Mouse (Mus musculus) heart, embryonic 11.5 days (tissue): ENCODE measurements around the gene 6820408C15Rik. TPM values are rescaled to one million over a fixed set of nuclear protein-coding genes. Genes with fewer than 3 reads are reported as not detected.

ENCODE experiments used
- ATAC-seq: fragments of 200-750 bp; cut with Nextera tagmentation; replicated peaks from 2 replicates; pipeline ENCODE4 v1.8.0; 2017; ENCODE audit warnings: moderate library complexity; ENCODE audit not compliant: insufficient number of reproducible peaks, low FRiP score, low TSS enrichment
- H3K27ac ChIP-seq: fragments of 300-500 bp; sonication (generic); 2 replicates; pipeline ENCODE4 v1.5.1; 2014; ENCODE audit warnings: mild to moderate bottlenecking, low read depth, low read length
- H3K27me3 ChIP-seq: fragments of 300-500 bp; sonication (generic); 2 replicates; pipeline ENCODE4 v1.6.1; 2014; ENCODE audit warnings: mild to moderate bottlenecking, low read length, mixed read lengths; ENCODE audit not compliant: control insufficient read depth, insufficient read depth
- H3K36me3 ChIP-seq: fragments of 300-500 bp; sonication (generic); 2 replicates; pipeline ENCODE4 v1.6.1; 2014; ENCODE audit warnings: mild to moderate bottlenecking, low read length, moderate library complexity, mixed read lengths; ENCODE audit not compliant: control insufficient read depth, insufficient read depth
- H3K4me1 ChIP-seq: fragments of 300-500 bp; sonication (generic); 2 replicates; pipeline ENCODE4 v1.6.1; 2014; ENCODE audit warnings: low read length; ENCODE audit not compliant: control insufficient read depth, insufficient read depth
- H3K4me2 ChIP-seq: fragments of 300-500 bp; sonication (generic); 2 replicates; pipeline ENCODE4 v1.6.1; 2014; ENCODE audit warnings: mild to moderate bottlenecking, moderate library complexity
- H3K4me3 ChIP-seq: fragments of 300-500 bp; sonication (generic); 2 replicates; pipeline ENCODE4 v1.5.1; 2014; ENCODE audit warnings: low read depth, low read length
- H3K9ac ChIP-seq: fragments of 300-500 bp; sonication (generic); 2 replicates; pipeline ENCODE4 v1.6.1; 2014; ENCODE audit warnings: mild to moderate bottlenecking, low read depth, low read length, moderate library complexity
- H3K9me3 ChIP-seq: fragments of 300-500 bp; sonication (generic); replicated peaks from 2 replicates; pipeline ENCODE4 v1.6.1; 2016; ENCODE audit warnings: low read length; ENCODE audit not compliant: control insufficient read depth
- WGBS: fragments of 180-500 bp; shearing (Covaris S2); extraction: QIAGEN DNeasy Blood & Tissue Kit; methylation state at CpG from one replicate; pipeline ENCODE4 v1.1.7; 2014; ENCODE audit not compliant: insufficient replicate concordance; 5-methylcytosine and 5-hydroxymethylcytosine counted together
- polyA plus RNA-seq: library from polyadenylated mRNA; unstranded; fragments of >200 nt; fragmentation: Nextera tagmentation; extraction: Ambion mirVana; gene quantifications from 2 replicates; pipeline ENCODE4 v1.2.1, GENCODE M21; 2014

Gene 6820408C15Rik
- polyA plus RNA-seq, 1 experiment from 2014 or later = 1.4 TPM

DNA sequence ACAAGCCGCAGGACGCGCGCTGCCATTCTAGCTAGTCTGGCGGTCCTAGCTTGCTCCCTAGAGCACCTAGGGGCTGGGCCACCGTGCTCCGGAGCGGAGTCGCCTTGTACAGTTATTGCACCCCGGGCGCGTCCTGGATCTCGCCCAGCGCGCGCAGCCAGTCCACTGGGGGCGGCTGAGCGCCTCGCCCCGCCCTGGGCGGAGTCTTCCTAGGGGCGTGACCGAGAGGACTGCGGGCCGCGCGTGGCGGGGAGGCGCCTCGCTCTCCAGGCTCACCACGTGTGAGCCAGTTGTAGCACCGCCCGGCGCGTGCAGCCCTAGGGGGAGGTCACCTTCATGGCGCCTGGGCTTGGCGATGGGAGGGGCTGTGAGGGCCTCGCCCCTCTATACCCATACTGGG is 16.7 kb upstream of the 6820408C15Rik start:
- H3K4me2 ChIP-seq = peak overlapping the region; percentile 90
- peak overlapping the region; percentile 73 for H3K4me3 ChIP-seq
- no peaks in the 10 kb centered on the region for H3K9me3 ChIP-seq
- H3K4me1 ChIP-seq = peaks cover 28% of the 10 kb centered on the region
- H3K27ac ChIP-seq = peak overlapping the region; percentile 99
- ATAC-seq = peak; percentile 87
- WGBS = under 1% methylated on average over 38 of the region's 38 CpGs
- no peaks in the 10 kb centered on the region for H3K36me3 ChIP-seq
- H3K27me3 ChIP-seq = no peaks in the 10 kb centered on the region
- peak overlapping the region; percentile 97 for H3K9ac ChIP-seq

DNA sequence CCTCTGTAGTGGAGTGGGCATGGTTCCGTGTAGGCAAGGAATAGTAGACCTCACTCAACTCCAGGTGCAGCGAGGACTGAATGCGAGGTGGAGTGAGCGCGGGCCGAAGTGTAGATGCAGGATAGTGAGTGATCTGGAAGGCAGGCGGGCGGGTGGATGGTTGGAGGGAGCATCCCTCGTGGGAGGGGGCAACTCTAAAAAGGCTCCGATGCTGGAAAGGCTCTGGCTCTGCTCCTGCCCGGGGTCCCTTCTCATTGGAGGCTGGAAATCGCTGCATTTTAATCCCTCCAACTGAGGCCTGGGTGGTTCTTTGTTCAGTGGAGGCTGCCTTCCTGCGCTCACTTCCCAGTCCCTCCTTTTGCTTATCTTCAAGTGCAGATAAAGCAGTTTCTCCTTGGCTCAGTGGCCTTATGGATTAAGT is 16.3 kb upstream of the 6820408C15Rik start:
- under 1% methylated on average over 13 of the region's 13 CpGs for WGBS
- no peaks in the 10 kb centered on the region for H3K9me3 ChIP-seq
- ATAC-seq = no peak; the same call in 1 of the 2 replicates
- H3K9ac ChIP-seq = peak overlapping the region; percentile 97
- peak overlapping the region; percentile 99 for H3K27ac ChIP-seq
- peak overlapping the region; percentile 90 for H3K4me2 ChIP-seq
- H3K4me1 ChIP-seq = peaks cover 24% of the 10 kb centered on the region
- H3K36me3 ChIP-seq = no peaks in the 10 kb centered on the region
- peak overlapping the region; percentile 73 for H3K4me3 ChIP-seq
- H3K27me3 ChIP-seq = no peaks in the 10 kb centered on the region

DNA sequence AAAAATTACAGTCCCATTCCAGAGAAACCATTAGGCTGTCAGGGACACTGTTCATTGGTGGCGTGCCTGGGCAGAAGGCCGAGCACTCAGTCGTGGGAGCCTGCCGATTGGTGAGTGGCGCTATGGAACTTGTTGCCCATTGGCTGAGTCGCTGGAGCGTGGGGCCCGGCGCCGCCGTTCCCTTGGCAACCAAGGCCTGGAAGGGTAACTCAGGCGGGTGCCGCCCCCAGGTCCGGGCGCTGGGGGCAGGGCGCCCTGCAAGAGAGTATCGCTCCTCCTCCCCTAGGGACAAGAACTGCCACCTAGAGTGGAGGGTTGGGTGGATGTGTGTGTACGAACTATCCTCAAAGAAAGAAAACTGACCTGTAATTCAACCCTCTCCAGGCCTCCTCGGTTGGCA is 9.3 kb upstream of the 6820408C15Rik start:
- Histone ChIP-seq H3K27ac (peak overlapping the region; percentile 54), H3K27me3 (no peaks in the 10 kb centered on the region), H3K4me2 (peak overlapping the region; percentile 81), H3K9ac (peak overlapping the region; percentile 68), H3K4me1 (peaks cover 18% of the 10 kb centered on the region), H3K36me3 (no peaks in the 10 kb centered on the region), H3K9me3 (no peaks in the 10 kb centered on the region), H3K4me3 (peak overlapping the region; percentile 46)
- WGBS = under 1% methylated on average over 19 of the region's 19 CpGs
- ATAC-seq = peak; percentile 96

DNA sequence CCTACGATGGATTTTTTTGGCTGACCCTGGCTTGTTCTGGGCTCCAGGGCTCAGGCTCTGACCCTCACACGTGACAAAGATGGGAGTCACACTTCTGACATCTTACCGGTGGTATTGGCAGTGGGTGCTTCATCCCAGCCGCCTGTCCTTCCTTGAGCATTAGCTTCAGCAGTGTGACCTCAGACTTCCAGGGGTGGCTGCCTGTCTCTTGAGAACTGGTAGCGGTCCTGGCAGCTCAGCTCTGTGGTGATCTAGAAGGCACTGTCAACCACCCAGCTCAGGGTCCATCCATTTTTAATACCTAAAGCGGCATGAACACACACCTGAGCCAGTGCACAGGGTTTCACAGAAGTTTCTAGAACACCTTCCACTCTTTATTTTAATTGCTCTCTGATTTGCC is 5.6 kb upstream of the 6820408C15Rik start:
- no peak overlapping the region for H3K9ac ChIP-seq
- ATAC-seq = no peak
- H3K4me1 ChIP-seq = peaks cover 28% of the 10 kb centered on the region
- H3K27ac ChIP-seq = peak overlapping the region; percentile 100; the same call in 1 of the 2 replicates
- WGBS = 75% methylated on average over 6 of the region's 6 CpGs
- no peak overlapping the region for H3K4me2 ChIP-seq
- H3K36me3 ChIP-seq = no peaks in the 10 kb centered on the region
- H3K27me3 ChIP-seq = no peaks in the 10 kb centered on the region
- no peak overlapping the region for H3K4me3 ChIP-seq
- no peaks in the 10 kb centered on the region for H3K9me3 ChIP-seq

DNA sequence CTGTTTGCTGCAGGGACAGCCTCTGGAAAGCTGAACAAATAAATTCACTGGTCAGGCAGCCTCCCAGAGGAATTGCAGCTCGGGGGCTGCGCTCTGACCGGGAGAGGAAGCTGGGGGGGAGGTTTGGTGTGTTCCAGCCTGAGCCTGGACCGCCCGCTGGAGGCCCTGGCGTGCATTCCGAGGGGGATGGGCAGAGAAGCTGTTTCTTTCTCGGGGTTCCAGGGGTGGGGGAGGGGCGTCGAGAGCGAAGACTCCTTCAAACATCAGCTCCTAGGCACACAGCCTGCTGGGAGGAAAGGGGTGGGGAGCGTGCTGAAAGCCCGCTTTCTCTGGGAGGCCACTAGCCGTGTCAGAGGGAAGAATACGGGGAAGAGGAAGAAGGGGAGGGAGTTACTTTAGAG is 4.4 kb upstream of the 6820408C15Rik start:
- WGBS = 0% methylated on average over 15 of the region's 15 CpGs
- peak overlapping the region; percentile 100 for H3K9ac ChIP-seq
- H3K4me3 ChIP-seq = peak overlapping the region; percentile 96
- peaks cover 28% of the 10 kb centered on the region for H3K4me1 ChIP-seq
- peak; percentile 60 for ATAC-seq
- H3K4me2 ChIP-seq = peak overlapping the region; percentile 95
- peak overlapping the region; percentile 100 for H3K27ac ChIP-seq
- H3K36me3 ChIP-seq = no peaks in the 10 kb centered on the region
- H3K9me3 ChIP-seq = peaks cover 1% of the 10 kb centered on the region; the same call in 1 of the 2 replicates
- H3K27me3 ChIP-seq = no peaks in the 10 kb centered on the region

DNA sequence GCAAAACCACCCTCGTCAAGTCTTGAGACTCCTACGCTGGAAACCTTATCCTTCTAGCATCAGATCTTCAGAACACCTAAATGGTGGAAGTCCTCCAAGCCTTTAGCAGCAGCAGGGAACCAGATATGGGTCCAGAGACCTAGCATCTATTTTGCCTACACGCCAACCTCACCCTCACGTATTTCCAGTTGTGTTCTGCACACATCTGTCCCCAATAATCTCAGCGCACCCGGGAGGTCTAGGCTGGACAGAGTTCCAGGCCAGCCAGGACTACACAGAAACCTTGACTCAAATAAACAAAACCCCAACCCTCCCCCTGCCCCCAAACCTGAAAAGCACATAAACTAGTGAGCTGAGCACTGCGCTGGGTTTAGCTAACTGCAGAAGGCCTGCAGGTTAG is 3.9 kb upstream of the 6820408C15Rik start:
- peaks cover 5% of the 10 kb centered on the region; the same call in 1 of the 2 replicates for H3K9me3 ChIP-seq
- no peaks in the 10 kb centered on the region for H3K27me3 ChIP-seq
- H3K4me2 ChIP-seq = peak overlapping the region; percentile 95
- 8% methylated on average over 7 of the region's 7 CpGs for WGBS
- H3K4me1 ChIP-seq = peaks cover 28% of the 10 kb centered on the region
- H3K36me3 ChIP-seq = no peaks in the 10 kb centered on the region
- peak overlapping the region; percentile 100 for H3K9ac ChIP-seq
- H3K4me3 ChIP-seq = peak overlapping the region; percentile 96
- ATAC-seq = no peak
- H3K27ac ChIP-seq = peak overlapping the region; percentile 100

DNA sequence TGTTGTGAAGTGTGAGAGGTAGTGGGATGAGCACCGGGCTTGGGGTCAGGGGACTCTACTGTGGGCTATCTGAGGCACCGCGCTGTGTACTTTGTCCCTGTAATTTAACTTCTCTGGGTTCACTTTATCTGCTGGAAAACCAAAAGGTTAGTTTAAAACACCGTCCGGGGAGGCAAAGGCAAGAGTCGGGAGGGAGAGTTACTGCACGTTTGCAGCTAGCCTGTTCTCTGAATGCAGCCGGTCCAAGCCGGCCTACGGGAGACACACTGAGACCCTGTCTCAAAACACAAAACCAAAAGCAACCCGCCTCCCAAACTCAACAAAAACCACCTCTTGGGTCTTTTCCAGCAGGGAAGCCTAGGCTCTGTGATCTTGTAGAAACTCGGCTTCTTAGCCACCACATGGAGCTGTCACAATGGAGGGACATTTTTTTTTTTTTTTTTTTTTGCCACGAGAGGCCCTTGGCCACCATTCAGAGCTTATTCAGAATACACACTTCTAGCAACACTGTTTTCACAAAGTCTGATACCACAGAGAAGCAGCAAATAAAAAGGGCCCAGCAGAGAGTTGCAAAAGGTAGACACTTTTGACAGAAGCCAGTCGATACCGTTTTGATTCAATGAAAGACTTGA is 2.7 kb upstream of the 6820408C15Rik start:
- Histone ChIP-seq H3K9ac (peak overlapping the region; percentile 100), H3K9me3 (peaks cover 5% of the 10 kb centered on the region; the same call in 1 of the 2 replicates), H3K4me3 (peak overlapping the region; percentile 96), H3K27ac (peak overlapping the region; percentile 100), H3K27me3 (no peaks in the 10 kb centered on the region), H3K4me1 (peaks cover 28% of the 10 kb centered on the region), H3K4me2 (peak overlapping the region; percentile 95), H3K36me3 (no peaks in the 10 kb centered on the region)
- 5% methylated on average over 15 of the region's 15 CpGs for WGBS
- no peak for ATAC-seq

DNA sequence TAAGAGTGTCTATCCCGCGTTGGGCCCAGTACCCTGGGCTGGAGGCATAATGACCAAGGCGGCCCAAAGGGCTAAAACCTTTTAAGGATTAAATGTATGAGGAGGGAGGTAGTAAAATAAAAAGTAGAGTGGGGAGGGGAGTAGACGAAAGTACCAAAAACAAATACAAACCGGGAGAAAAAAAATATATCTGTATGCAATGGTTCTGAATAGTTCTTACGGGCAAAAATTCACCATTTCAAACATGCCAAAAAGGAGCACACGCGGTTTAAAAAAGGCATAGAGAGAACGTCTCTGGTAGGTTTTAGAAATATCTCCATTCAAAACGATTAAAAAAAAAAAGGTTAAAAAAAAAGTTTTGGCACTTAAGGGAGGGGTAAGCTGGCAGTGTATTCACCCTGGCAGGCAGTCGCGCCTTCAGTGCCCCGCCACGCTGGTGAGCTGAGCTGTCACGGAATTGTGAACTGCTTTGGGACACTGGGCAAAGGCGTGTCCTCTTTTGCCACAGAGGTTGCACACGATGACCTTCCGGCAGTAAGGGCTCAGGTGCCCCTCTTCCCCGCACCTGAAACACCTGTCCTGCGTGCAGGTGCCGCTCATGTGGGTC is 2.1 kb upstream of the 6820408C15Rik start:
- H3K36me3 ChIP-seq = no peaks in the 10 kb centered on the region
- H3K27me3 ChIP-seq = no peaks in the 10 kb centered on the region
- no peak for ATAC-seq
- peaks cover 5% of the 10 kb centered on the region; the same call in 1 of the 2 replicates for H3K9me3 ChIP-seq
- peak overlapping the region; percentile 95 for H3K4me2 ChIP-seq
- WGBS = 2% methylated on average over 21 of the region's 21 CpGs
- H3K4me3 ChIP-seq = peak overlapping the region; percentile 96
- peak overlapping the region; percentile 100 for H3K27ac ChIP-seq
- peaks cover 28% of the 10 kb centered on the region for H3K4me1 ChIP-seq
- peak overlapping the region; percentile 100 for H3K9ac ChIP-seq
